Mouse (Mus musculus) gonadal fat pad, adult 2 months (tissue): Measurements from ENCODE around the gene Lrp2bp. TPM values are rescaled to one million over a fixed set of nuclear protein-coding genes. Genes with fewer than 3 reads are reported as not detected.

Experiments
- DNase-seq: peaks from one replicate; pipeline ENCODE4 v3.0.0-alpha.2; 2012; ENCODE audit warnings: low read depth
- polyA plus RNA-seq: library from polyadenylated mRNA; depleted of rRNA; stranded (reverse); fragments of >200 nt; gene quantifications from 2 replicates; pipeline ENCODE4 v1.2.3, GENCODE M21; 2012; rRNA removed

The Lrp2bp gene
- 0.22 and 0.33 TPM in 2 replicates for polyA plus RNA-seq

DNA sequence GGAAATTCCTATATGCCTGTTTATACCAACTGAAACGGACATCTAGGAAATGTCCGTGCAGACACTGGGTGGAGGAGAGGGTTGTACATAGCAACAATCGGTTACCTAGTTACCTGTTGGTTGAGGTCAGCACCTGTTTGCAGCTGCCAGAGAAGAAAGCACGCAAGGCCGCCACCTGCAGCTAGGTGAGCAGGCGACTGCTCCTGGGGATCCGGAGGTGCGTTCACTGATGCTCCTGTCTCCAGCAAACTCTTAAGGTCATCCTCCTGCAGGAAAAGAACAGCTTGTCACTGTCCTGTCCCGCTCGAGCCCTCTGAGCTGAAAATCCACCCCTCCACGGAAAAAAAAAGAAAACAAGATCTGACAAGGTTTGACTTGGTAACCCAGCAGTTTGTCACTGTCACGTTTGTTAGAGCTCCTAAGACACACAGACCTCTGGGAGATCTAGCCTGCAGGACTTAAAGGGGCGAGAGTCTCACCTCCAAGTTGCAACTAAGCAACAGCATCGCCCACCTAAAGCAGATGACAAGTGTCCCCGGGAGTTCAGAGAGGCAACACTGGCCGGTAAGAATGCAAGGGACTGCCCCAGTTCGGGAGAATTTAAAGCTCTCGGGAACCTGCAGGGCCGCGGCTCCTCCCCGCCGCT lies at the start of gene Lrp2bp:
Lrp2bp (plus strand) TSS at position 166 of the 646 bp plus-strand sequence.
- DNase-seq = no peak

DNA sequence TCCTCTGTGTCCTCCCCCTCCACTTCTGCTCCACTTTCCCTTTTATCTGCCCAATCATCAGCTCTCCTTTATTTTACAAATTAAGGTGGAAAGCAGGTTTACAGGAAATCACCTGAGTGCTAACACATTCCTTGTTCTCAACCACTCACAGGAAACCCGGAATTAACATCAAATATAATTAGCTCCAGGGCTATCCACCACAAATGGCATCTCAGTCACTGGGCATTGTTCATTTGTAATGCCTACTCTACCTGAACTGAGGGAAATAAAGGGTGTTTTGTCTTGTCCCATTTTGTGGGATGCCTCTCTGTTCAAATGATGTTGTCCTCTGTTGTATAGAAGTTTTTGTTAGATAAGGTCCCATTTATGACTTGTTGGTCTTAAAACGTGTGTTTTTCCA lies 48.5 kb upstream of the Lrp2bp start:
- no peak for DNase-seq

GRCm38 (mm10) chr8:45970894-45971293 lies 28.2 kb upstream of the Lrp2bp start:
- no peak for DNase-seq

DNA sequence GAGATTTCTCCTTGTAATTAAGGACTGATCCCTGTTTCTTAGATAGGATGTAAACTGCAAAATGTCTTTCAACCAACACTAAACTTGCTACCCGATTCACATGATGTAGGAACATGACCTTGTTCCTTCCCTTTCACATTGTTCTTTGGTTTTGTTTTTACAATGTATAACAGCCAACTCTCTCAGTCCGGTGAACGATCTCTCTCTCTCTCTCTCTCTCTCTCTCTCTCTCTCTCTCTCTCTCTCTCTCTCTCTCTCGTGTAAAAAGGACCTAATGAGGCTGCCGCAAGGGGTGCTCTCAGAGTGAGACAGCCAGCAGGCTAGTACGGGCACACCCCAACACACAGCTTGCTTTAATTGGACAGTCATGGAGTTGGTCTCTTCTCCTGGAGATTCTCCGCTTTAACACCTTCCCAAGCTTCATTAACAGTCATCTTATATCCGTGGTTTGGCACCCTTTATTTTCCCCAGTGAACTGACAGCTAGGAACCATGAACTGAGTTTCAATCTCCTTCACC lies 25.1 kb upstream of the Lrp2bp start:
- no peak for DNase-seq

DNA sequence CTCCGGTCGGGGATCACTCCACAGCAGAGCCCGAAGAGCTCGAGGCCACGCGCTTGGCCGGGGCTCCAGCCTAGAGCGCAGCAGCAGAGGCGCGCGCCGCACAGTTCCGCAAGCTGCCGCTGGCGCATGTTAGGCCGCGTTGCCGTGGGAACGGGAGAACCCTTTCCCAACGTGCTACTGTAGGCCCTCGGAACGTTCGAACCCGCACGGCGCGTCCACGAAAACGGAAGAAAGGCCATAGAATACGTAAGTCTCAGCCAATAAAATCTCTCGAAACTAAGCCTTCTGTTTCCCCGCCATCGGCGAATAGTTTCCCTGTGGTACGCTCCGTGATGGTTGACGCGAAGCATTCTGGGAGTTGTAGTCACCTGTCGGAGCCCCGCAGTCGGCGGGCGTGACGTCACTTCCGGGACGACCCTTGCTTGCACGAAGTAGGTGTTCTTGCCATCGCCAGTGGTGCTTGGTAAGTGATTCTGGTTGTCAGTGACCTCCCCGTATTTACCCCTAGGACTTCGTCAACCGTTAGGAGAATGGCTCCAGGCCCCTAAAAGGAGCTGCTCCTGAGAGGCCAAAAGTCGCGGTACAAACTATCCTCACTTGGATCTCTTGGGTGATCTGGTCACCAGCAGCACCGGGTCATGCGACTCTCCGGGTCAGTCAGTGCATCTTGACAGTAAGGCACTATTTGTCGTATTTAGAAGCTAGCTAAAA lies 23.8 kb upstream of the Lrp2bp start, which contains the start of the genes 1700029J07Rik and Ufsp2:
1700029J07Rik (minus strand) TSS at position 127 of the 711 bp plus-strand sequence.
Ufsp2 (plus strand) TSS at position 403 of the 711 bp plus-strand sequence.
- peak; percentile 83 for DNase-seq

DNA sequence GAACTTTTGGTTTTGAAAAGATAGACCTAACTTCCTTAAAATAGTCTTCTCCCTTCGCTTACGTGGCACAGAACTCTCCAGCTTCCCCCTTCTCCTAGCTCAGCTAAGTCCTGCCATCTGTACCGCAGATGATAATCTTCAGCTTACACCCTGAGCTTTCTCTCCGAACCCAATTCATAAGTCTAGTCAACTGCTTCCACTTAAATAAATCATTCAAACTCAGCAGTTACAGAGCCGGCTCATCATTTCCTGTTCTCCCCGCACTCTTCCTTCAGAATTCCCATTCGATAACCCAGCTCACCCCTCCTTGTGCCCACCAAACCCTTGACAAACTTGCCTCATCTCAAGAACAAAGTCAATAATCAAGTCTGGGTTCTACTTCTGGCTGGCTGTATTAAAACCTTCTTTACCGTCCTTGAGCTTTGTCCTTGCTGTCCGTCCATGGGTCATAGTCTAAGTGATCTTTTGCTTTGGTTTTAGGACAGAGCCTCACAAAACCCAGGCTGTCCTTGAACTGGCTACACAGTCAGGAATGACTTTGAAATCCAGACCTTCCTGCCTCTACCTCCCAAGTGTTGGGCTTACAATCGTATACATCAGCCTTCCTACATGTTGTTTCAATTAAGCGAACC lies 23.1 kb upstream of the Lrp2bp start:
- no peak for DNase-seq

- no peak for DNase-seq
These were observed 12.4 kb upstream of the Lrp2bp start for GRCm38 (mm10) chr8:45986665-45987064.

GRCm38 (mm10) chr8:45988189-45988588 lies 10.9 kb upstream of the Lrp2bp start:
- no peak for DNase-seq

- no peak for DNase-seq
These were observed 8.3 kb upstream of the Lrp2bp start for GRCm38 (mm10) chr8:45990631-45991310.

GRCm38 (mm10) chr8:45994111-45994510 lies 5.0 kb upstream of the Lrp2bp start:
- DNase-seq = no peak

GRCm38 (mm10) chr8:45995576-45995975 lies 3.5 kb upstream of the Lrp2bp start:
- no peak for DNase-seq

- DNase-seq = no peak
These were observed 875 bp upstream of the Lrp2bp start for GRCm38 (mm10) chr8:45998228-45998627.

DNA sequence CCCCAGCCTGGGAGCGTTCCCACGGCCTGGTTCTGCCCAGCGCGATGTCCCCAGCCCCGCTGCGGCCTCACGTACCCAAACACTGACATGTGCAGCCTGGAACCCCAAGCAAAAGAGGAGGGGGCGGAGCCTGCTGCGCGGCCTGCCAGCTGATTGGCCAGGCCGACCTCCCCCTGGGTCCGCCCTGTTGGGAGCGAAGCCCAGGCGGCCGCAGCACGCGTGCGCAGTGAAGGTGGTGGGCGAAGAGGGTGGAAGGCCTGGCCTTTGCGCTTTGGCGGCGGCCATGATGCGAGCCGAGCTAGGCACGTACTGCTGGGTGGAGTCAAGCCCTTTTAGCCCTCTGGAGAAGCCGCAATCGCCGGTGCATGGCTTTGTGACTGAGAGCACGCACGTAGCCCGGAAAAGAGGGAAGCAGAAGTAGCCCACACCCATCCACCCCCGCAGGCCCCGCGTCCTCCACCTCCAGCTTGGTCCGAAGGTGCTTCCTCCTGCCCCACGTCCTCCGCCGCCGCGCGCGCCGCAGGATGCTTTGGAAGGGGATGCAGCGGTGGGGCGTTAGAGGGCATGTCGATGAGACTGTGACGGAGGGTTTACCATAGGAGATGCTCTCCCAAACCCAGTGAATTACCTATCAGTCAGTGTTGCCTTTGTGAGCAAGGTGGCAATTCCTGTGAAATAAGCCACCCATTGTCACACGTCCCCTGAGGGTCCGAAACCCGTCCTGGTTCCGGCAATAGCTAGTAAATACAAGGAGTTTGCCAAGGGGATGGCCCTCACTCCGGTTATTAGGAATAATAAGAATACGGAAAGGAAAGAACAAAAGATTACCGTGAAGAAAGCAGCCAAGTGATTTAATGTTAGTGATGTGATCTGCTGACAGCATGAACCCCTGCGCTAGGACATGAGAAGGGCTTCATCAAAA lies 942 bp downstream of the Lrp2bp start:
- no peak for DNase-seq

- no peak for DNase-seq
These were observed 6.5 kb downstream of the Lrp2bp start, which contains the start of gene Ankrd37 for GRCm38 (mm10) chr8:46005596-46005995. Ankrd37 (minus strand) TSS chr8:46005707.

GRCm38 (mm10) chr8:46007050-46007672 lies 8.1 kb downstream of the Lrp2bp start:
- DNase-seq = no peak

DNA sequence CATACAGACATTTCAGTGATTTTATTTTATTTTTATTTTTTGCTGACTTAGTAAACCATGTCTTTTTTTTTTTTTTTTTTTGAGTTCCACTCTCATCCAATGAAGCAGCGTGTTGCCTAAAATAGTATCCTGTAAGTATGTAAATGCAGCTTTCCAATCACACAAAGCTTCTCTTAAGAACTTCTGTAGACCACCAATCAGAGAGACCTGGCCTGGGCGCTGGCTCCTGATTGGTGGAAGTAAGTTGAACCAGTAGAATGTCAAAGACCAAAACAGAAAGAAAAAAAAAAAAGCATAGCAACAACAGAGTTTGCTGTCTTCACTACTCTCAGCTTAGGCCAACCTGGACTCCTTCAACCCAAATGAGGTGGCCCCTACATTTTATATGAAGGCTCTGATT lies 11.2 kb downstream of the Lrp2bp start:
- no peak for DNase-seq

DNA sequence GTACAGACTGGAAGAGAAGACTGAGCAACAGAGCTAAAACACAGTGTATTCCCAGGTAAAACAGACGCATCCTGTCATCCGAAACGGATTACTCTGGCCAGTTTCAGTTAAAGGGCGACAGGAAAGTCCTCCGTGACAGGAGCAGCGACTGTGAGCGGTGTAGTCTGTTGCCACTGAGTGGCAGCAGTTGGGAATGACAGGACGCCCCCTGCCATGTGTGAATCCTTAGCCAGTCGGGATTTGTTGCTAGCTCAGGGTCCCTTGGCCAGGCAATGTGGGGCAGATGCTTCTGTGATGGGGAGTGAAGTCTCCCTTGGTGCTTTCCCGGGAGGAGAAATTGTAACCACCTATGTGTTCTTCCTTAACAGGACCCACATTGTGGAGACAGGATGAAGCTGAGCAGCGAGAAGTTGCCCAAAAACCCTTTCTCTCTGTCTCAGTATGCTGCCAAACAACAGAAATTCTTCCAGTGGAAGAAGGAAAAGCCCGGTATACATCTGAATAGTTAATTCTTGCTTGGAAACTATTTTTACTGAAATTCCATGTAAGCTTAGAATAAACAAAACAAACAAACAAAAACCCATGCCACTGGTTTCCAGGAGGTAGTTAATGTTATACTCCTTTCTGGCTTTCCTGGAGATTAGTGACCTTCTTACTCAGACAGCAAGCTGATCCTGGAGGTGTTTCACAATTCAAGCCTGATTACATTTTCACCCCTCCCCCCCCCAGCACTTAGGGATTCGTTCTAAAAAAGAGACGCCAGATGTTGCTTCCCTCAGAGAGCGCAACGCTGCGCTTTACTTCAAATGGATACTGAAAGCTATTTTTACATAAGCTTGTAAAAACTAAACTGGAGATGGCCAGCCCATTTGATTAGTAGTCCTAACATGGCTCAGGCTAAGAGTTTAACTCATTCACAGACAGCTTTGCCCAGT lies 11.9 kb downstream of the Lrp2bp start:
- DNase-seq = no peak

DNA sequence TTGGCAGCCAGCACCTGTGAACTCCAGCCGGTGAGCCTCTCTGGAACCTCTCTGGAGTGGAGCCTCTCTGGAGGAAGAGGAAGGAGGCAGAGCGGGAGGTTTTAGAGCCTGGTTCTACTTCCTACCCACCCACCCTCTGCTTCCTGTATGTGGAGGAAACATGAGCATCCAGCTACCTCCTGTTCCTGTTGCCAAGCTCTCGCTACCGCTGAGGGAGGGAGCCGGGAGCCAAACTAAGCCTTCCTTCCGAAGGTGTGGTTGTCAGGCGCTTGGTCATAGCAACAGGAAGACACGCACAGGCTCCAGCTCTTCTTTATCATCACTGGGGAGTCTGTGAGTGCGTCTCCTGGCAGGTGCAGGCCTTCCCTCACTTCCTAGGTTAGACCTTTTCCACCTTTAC lies 23.1 kb downstream of the Lrp2bp start:
- no peak for DNase-seq

- DNase-seq = no peak
These were observed 23.7 kb downstream of the Lrp2bp start for GRCm38 (mm10) chr8:46022758-46023157.
